Mouse (Mus musculus): ENCODE data around the gene Trmu.
A peak's percentile ranks its signal among the peaks of the same experiment; 100 is the strongest.
"Not testable (repeated sequence)": the region's sequence is repeated elsewhere in the genome, so short reads cannot be mapped to it uniquely, and the experiment has no call there.

The Trmu gene

DNA sequence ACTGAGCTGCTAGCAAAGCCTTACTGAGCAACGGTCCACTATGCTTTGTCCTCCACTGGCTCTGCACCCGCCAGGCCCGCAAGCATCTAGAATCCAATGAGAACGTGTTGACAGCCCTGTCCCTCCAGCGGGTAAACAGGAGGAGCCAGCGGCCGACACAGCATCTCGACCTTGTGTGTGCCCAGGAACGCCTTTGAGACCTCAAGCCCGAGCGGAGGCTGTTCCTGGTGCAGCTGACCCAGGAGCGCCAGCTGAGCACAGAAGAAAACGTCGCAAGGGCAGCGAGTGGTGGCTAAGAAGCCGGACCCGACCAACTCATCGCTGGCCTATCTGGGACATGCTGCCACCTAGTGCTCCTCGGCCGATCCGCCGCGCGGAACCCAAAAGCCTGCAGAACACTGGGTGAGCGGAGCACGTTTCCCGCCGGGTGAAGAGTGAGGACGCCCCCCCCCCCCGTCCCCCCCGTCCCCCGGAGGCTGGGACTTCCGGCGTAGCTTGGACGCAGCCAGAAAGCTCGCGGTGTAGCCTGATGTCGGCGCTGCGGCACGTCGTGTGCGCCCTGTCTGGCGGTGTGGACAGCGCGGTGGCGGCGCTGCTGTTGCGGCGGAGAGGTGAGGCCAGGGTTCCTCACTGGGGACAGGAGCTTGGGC is at the start of gene Trmu:
Trmu (plus strand) TSS at position 465 of the 650 bp plus-strand sequence.
- peak; percentile 95 for DNase-seq (ENCODE audit: low spot score)

DNA sequence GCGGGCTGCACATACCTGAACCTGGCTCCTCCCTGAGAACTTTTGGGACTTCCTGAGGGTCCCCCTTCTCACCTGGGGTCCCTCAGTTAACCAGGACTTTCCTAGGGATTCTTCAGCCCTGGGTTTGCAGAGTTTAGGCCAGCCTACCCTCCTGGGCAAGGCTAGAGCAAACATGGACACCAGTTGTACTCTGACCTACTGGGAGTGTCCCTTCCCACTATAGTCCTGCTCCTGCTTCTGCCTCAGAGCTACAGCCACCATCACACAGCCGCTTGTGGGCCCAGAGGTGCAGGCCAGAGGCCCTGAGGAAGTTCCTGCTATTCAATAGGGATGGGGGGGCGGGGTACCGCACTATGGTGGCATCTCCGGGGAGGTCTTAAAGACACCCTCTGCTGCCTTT is 49.6 kb upstream of the Trmu start:
- no peak for DNase-seq (ENCODE audit: low spot score)

DNA sequence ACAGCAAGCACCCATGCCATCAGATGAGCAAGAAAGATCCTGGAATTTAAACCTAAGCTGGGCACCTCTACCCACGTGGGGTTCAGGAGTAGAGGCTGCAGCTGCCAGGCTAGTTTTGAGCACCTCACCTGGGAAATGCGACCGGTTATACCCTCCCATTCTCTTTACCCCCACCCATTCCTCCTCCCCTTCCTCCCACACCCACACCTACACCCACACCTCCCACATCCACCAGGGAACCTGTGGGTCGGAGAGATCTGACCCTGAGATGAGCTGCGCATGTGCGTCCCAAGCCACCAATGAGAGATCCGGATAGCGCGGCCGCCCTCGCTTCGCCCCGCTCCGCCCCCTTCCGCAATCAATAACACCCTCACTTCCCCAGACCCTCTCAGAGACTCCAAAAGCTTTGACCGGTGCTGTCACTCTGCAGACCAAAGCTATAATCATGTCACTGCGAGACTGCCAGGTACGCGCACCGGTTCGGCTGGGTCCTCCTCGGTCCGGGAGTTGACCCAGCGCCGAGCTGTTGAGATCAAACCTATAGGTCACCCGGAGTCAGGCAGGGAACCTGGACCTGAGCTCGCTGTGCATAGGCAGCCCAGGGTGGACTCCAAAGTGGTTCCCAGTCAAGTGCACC is 47.0 kb upstream of the Trmu start, which contains the start of gene Ttc38:
Ttc38 (plus strand) TSS at position 353 of the 637 bp plus-strand sequence.
- peak; percentile 80 for DNase-seq (ENCODE audit: low spot score)

- DNase-seq (ENCODE audit: low spot score), result no peak
Measured at GRCm38 (mm10) chr15:85832599-85832998, 46.5 kb upstream of the Trmu start.

DNA sequence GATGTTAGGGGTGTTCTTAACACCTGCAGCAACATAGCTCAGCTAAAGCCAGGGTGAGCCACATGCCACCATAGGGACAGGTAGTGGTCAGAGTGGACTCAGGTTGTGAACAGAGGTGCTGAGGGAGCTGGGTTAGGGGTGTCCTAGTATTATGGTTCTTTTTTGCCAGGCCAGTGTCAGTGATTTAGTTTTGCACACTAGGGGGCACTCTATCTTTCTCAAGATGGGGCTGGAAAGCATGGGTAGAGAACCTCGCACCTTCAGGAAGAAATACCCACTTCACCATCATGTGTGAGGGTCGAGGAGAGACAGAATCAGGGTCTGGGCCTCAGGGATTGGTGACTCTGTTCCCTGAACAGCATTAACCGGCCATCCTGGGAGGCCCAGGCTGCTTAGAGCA is 43.8 kb upstream of the Trmu start:
- no peak for DNase-seq (ENCODE audit: low spot score)

GRCm38 (mm10) chr15:85836887-85837286 is 42.2 kb upstream of the Trmu start:
- no peak for DNase-seq (ENCODE audit: low spot score)

DNA sequence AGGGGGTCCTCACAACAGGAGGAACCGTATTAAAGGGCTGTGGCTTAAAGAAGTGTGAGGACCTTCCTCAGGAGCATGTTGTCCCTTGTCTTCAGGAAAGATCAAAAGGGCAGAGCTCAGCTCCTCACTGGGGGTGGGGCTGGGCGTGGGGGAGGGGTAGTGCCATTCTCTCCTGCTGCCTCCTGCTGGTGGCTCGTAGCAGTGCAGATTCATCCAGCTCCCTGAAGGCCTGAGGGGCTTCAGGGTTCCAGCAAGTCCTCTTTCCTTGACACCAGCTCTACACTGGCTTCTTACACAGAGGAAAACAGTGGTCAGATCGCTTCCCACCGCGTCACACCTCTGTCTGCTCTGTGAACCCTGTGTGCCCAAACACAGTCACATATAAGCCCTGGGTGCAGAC is 38.1 kb upstream of the Trmu start:
- peak; percentile 63 for DNase-seq (ENCODE audit: low spot score)

DNA sequence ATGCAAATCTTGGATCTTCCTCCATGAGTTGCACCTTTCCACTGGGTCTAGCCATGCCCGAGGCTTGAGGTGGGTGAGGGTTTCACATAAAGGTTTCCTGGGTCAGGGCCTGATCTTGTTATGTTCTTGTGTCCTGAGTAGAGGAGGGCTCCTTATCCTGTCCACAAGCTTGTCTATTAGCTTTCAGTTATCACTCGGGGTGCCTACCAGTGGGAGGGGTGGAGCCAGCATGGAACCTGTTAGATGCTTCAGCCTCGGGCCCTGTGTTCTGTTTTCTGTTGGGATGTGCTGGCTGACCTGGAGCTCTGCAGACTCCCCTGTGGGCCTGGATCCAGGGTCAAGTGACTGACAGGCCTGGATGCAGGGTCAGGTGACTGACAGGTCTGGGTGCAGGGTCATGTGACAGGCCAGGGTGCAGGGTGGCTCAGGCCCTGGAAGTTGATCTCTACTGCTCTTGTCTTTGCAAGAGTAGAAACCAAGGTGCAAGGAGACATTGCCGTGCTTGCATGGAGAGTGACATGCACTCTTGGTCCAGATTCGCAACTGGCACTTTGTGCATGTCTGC is 37.2 kb upstream of the Trmu start:
- no peak for DNase-seq (ENCODE audit: low spot score)

DNA sequence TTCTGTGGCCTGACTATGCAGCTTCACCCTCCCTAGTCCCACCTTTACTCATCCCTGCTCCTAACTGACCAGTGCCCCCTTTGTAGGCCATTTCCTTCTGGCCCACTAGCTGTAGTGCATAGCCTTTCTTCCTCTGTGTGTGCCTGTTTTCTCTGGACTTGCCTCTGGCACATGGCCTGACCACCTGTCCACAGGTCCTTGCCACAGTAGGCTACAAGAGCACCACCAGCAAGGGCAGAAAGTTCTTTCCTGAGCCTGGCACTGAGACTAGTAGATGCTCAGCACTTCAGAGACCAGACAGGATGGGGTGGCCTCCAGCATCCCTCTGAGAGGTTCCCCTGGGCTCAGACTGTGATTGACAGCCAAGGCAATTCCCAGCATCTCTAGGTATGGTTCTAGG is 34.0 kb upstream of the Trmu start:
- DNase-seq (ENCODE audit: low spot score), result no peak

GRCm38 (mm10) chr15:85851656-85852392 is 27.3 kb upstream of the Trmu start:
- DNase-seq (ENCODE audit: low spot score), result no peak

- DNase-seq (ENCODE audit: low spot score), result no peak
Measured at GRCm38 (mm10) chr15:85858980-85859489, 20.1 kb upstream of the Trmu start.

DNA sequence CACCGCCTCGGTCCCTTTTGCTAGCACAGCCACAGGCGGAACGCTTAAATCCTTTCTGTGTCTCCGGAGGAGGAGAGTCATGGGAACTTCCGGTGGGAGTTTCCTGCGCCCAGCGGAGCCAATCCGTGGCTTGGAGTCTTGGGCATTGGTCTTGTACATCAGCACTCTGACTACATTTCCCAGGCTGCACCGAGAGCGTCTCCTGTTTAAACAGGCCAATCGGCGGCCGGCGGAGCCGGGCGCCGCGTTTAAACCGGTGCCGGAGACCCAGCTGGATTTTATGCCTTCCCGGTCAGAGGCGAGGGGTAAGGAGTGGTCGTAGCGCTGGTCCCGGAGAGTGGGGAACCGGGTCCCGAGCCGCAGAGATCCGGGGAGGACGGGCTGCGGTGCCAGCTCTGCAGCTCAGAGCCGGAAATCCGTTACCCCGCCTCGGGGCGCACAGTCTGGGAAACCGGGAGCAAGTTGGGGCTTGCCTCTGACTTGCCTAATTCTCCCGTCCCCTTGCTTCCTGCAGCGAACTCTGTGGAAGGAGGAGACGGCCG is 19.6 kb upstream of the Trmu start, which contains the start of gene Gtse1:
Gtse1 (plus strand) TSS at position 256 of the 542 bp plus-strand sequence.
- DNase-seq (ENCODE audit: low spot score), result peak; percentile 98

- DNase-seq (ENCODE audit: low spot score), result not testable (repeated sequence)
Measured at GRCm38 (mm10) chr15:85865913-85866312, 13.2 kb upstream of the Trmu start.

GRCm38 (mm10) chr15:85867696-85868095 is 11.4 kb upstream of the Trmu start:
- DNase-seq (ENCODE audit: low spot score), result peak; percentile 86

GRCm38 (mm10) chr15:85877336-85877735 is 1.8 kb upstream of the Trmu start:
- no peak for DNase-seq (ENCODE audit: low spot score)

GRCm38 (mm10) chr15:85879498-85879895 is 385 bp downstream of the Trmu start:
- no peak for DNase-seq (ENCODE audit: low spot score)

DNA sequence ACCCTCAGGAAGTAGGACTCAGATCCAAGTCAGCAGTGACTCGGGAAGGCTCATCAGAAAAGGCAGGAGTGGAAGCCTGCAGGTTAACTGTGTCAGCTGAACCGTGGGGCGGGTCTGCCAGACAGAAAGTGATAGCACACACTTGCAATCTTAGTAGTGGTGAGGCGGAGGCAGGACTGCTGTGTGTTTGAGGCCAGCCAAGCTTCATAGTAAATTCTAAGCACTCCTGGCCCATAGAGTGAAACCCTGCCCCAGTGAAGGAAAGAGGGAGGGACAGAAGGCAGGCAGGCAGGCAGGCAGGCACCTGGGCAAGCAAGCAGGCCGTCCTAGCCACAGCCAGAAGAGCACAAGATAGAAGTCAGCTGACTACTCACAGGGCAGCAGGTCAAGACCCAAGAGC is 6.5 kb downstream of the Trmu start:
- DNase-seq (ENCODE audit: low spot score), result no peak

DNA sequence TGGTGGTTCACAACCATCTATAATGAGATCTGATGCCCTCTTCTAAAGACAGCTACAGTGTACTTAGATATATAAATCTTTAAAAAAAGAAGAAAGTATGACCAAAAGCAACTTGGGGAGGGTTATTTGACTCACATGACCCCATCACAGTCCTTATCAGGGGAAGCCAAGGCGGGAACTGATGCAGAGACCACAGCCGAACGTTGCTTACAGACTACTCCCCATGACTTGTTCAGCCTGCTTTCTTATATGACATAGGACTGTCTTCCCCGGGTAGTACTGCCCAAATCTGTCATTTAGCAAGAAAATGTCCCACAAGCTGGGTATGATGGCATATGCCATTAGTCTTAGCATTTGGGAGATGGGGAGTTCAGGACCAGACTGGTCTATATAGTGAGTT is 10.1 kb downstream of the Trmu start:
- no peak for DNase-seq (ENCODE audit: low spot score)

- no peak for DNase-seq (ENCODE audit: low spot score)
Measured at GRCm38 (mm10) chr15:85891971-85892370, 12.9 kb downstream of the Trmu start.

DNA sequence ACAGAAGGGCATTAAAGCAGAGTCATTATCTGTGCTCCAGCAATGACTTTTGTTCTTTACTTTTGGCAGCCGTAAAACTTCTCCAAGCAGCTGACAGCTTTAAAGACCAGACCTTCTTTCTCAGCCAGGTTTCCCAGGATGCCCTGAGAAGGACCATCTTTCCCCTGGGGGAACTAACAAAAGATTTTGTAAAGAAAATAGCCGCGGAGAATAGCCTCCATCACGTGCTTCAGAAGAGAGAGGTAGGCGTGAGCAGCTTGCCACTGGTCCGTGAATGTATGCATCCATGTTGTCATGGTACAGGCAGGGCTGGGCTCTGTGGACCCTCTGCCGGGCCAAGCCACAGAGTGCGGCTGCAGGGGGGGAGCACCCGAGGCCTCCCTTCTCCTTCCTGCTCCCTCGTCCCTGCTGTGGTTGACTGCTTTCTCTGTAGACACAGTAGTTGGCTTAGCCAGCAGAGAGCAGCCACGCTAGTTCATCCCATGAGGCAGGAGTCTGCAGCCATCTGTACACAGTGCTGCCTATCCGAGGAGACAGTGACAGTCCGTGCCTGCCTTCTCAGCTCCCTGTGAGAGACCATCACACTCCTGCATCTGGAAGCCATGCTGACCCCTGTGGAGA is 13.5 kb downstream of the Trmu start:
- no peak for DNase-seq (ENCODE audit: low spot score)

GRCm38 (mm10) chr15:85893871-85894270 is 14.8 kb downstream of the Trmu start:
- DNase-seq (ENCODE audit: low spot score), result no peak

DNA sequence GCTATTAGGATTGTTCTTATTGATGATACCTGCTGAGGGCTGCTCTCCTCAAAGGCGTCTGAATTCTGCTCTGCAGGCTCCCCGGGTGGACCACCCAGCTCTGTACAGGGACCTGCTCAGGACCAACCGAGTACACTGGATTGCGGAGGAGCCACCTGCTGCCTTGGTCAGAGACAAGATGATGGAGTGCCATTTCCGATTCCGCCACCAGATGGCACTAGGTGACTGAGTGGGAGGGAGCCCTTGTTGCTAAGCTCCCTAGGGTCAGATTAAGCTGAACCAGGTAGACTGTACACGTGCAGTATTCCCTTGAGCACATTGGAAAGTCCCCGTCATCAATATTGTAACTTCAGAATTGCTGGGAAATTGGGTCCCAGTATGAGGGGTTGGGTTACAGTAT is 17.2 kb downstream of the Trmu start:
- peak; percentile 93 for DNase-seq (ENCODE audit: low spot score)
